Mouse (Mus musculus) activated CD4-positive, CD25-positive, alpha-beta regulatory T cell, adult 4 months (primary cell): ENCODE measurements around the gene Slc9a5. TPM values are rescaled to one million over a fixed set of nuclear protein-coding genes. Genes with fewer than 3 reads are reported as not detected.

Experiments used
- ATAC-seq: one replicate; pipeline ENCODE4 v1.8.0; 2017
- polyA plus RNA-seq, 2 experiments: library from polyadenylated mRNA; unstranded; fragments of 100-300 nt; shearing (Covaris generic); gene quantifications; one replicate each; pipeline ENCODE4 v1.2.1; 2017

Gene Slc9a5
- polyA plus RNA-seq, 2 experiments from 2014 or later, result 0.24 to 0.44 TPM

GRCm38 (mm10) chr8:105355179-105356024 lies 6.8 kb downstream of the Slc9a5 start:
- ATAC-seq, result no peak

- ATAC-seq, result no peak
These were observed 8.0 kb downstream of the Slc9a5 start for GRCm38 (mm10) chr8:105356681-105357080.

DNA sequence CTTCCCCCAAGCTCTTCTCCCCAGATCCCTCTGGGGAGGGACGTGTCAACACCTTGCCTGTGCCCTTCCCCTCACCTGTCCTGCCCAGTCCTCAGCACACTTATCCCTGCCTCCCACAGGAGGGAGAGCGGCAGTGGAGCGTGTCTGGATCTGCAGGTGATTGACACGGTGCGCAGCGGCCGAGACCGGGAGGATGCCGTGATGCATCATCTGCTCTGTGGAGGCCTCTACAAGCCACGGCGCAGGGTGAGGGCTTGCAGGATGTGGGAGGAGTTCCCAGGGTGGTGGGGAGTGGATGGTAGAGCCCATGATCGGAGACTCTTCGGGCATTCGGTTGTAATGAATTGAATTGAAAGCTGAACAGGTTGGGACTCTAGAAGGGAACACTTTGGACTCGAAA lies 10.6 kb downstream of the Slc9a5 start:
- ATAC-seq, result no peak

DNA sequence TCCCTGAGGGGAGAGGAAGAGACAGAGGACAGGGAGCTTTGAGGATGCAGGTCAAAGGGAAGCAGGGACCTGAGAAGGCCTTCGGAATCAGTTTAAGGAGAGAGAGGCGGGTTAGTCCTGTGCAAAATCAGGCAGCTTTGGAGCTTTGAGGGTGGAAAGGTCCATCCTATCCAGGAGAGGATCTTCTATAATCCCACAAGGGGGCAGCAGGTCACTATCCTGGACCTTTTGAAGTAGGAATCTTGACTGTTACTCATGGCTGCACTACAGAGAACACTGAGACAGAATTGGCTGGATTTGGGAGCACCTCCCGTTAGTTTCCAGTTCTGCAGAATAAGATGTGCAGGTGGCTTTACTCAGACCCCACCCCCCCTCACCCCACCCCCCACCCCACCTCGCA lies 11.0 kb downstream of the Slc9a5 start:
- no peak for ATAC-seq

GRCm38 (mm10) chr8:105361751-105362702 lies 13.4 kb downstream of the Slc9a5 start:
- no peak for ATAC-seq

DNA sequence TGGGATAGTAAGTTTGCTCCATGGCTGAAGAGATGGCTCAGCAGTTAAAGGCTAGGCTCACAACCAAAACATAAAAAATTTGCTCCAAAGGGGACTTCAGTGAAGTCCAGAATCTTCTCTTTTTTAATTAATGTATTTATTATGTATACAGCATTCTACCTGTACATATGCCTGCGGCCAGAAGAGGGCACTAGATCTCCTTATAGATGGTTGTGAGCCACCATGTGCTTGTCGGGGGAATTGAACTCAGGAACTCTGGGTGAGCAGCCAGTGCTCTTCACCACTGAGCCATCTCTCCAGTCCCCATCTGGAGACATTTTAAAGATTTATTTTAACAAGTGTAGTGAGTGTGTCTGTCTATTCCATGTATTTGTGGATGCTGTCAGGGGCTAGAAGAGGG lies 18.5 kb downstream of the Slc9a5 start:
- ATAC-seq, result no peak

GRCm38 (mm10) chr8:105372473-105372872 lies 23.8 kb downstream of the Slc9a5 start:
- no peak for ATAC-seq

DNA sequence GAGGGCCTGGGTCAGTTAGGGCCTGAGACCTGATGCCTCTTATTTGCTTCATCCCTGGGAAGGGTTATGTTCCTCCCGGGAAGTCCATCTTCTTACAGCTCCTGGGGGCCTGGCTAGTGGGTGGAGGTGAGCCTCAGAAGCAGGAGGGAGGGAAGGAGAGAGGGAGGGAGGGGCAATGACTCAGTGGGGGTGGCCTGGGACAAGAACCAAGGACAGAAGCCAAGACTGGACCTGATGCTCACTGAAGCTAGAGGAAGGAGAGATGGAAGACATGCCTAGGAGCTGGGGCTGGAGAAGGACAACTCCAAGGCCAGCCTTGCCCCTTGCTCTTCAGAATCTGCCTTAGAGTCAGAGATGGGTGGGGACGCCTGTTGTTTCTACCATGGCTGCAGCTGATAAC lies 24.4 kb downstream of the Slc9a5 start, which contains the start of gene Plekhg4:
Gene Plekhg4, plus strand, starts transcription at position 243 of the 400 bp plus-strand sequence.
- ATAC-seq, result no peak

DNA sequence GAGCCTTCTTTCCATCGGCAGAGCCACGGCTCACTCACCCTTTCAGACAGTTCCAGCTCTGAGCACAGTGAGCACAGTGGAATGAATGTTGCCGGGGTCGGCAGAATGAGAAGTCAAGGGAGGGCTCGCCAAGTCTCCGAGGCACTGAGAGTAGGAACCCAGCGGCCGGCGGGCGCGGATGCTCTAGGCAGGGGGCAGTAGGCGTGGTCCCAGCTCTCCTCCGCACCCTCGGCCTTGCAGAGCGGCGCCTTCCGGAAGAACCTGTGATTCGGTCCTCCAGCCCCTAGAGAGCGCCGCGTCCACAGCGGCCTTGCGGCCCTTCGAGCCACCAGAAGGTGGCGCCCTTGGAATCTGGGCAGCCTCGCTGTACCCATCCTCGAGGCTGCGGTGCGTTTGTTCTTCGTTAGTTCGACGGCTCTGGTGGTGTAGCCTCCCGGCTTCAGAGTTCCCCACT lies 25.9 kb downstream of the Slc9a5 start:
- no peak for ATAC-seq

DNA sequence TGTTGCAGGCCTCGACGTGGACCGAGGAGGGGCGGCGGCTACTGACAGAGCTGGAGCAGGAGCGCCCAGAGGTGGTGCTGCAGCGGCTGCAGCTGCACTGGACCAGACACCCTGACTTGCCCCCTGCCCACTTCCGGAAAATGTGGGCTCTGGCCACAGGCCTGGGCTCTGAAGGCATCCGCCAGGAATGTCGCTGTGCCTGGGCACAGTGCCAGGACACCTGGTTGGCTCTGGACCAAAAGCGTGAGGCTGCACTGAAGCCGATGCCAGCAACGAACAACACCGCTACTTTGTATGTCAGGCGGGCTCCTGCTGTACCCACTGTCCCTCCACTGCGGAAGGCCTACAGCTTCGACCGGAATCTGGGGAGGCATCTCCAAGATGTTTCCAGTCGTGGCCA lies 30.0 kb downstream of the Slc9a5 start:
- ATAC-seq, result no peak

DNA sequence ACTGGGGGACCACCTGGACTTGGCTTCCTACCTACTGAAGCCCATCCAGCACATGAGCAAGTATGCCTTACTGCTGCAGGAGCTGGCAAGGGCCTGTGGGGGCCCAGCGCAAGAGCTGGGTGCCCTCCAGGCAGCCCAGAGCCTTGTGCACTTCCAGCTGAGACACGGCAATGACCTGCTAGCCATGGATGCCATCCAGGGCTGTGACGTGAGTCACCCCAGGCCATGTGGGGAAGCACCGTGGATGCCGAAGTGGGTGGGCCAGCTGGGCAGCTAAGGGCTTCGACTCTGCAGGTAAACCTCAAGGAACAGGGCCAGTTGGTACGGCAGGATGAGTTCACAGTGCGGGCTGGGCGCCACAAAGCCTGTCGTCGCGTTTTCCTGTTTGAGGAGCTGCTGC lies 31.7 kb downstream of the Slc9a5 start:
- ATAC-seq, result no peak

- ATAC-seq, result no peak
These were observed 35.4 kb downstream of the Slc9a5 start for GRCm38 (mm10) chr8:105384070-105384469.

DNA sequence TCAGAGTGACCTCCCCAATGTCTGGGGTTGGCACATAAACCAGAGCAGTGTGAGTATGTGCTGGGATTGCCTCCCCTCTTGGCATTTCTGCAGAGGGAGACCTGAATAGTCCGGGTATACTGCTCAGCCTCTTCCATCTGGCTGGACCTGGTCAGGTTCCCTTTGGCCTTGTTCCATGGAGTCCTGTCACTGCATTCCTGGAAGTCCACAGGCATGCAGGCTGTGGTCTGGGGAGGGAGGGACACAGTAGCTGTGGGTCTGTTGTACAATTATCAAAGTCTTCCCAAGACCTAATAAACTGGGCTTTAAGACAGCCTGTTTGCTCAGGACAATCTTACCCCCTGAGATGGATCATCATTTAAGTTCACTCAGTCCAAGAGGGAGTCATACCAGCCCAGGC lies 38.5 kb downstream of the Slc9a5 start:
- no peak for ATAC-seq

- ATAC-seq, result no peak
These were observed 40.5 kb downstream of the Slc9a5 start for GRCm38 (mm10) chr8:105389096-105389495.

GRCm38 (mm10) chr8:105393089-105393787 lies 44.6 kb downstream of the Slc9a5 start:
- ATAC-seq, result no peak

DNA sequence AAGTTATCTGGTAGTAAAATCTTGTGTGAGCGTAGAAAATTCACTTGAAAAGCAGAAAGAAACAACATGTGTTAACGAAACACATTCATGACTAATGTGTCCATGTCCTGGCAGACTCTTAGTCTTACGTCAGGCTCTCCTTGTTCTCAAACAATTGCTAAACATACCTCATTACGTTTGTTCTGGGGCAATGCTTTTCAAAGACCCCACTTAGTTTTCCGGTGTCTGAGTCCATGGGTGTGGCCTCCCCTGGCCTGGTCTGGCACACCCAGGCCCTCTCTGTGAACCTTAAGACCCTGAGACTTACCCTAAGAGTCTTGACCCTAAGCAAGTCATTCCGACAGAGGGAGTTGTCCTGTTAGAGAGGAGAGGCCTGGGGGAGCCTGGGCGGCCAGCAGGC lies 45.3 kb downstream of the Slc9a5 start:
- no peak for ATAC-seq

GRCm38 (mm10) chr8:105397747-105398146 lies 49.1 kb downstream of the Slc9a5 start:
- ATAC-seq, result no peak

- ATAC-seq, result no peak
These were observed 51.4 kb downstream of the Slc9a5 start for GRCm38 (mm10) chr8:105400016-105400415.

- ATAC-seq, result no peak
These were observed 54.8 kb downstream of the Slc9a5 start for GRCm38 (mm10) chr8:105403467-105403866.

- no peak for ATAC-seq
These were observed 55.9 kb downstream of the Slc9a5 start for GRCm38 (mm10) chr8:105404496-105404895.

DNA sequence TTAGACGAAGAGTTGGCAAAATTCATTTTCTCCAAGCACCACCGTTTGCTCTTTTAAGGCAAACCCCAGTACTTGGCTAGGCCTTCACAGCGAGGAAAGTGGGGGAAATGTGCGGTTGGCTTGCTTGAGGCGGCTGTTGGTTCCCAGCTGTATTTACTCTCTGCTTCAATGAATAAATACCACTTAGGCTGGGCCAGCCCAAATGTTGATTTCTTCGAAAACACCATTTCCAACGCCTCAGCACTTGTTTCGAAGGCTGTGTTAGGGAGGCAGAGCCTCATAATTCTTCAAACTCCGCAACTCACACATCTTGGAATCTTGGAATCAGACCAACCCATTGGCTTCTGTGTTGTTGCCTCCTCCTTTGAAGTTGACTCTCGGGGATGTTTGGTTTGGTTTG lies 57.8 kb downstream of the Slc9a5 start:
- no peak for ATAC-seq

GRCm38 (mm10) chr8:105408331-105408730 lies 59.7 kb downstream of the Slc9a5 start:
- ATAC-seq, result no peak

DNA sequence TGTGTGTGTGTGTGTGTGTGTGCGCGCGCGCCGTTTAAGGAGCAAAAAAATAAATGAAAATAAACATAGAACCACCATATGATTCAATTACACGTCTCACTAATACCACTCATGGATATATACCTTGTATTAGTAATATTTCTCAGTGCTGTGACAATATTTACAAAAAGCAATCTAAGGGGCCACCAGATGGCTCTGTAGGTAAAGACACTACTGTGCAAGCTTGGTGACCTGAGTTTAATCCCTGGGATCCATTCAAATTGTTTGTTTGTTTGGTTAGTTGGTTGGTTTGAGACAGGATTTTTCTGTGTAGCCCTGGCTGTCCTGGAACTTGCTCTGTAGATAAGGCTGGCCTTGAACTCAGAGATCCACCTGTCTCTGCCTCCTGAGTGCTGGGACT lies 61.3 kb downstream of the Slc9a5 start:
- ATAC-seq, result no peak
